Mouse (Mus musculus): Measurements from ENCODE around the gene 6430571L13Rik.

6430571L13Rik gene

GRCm38 (mm10) chr9:107340267-107340859 lies at the start of gene 6430571L13Rik:
Gene 6430571L13Rik (plus strand): TSS chr9:107340602.
- DNase-seq (ENCODE audit: low spot score in 2 of 2): peak; percentile 65 to 87

- peak; percentile 85 to 88 for DNase-seq (ENCODE audit: low spot score in 2 of 2)
These were observed 49.5 kb upstream of the 6430571L13Rik start for GRCm38 (mm10) chr9:107290897-107291296.

GRCm38 (mm10) chr9:107294249-107294648 lies 46.2 kb upstream of the 6430571L13Rik start:
- peak; percentile 77 to 91 for DNase-seq (ENCODE audit: low spot score in 2 of 2)

- DNase-seq (ENCODE audit: low spot score in 2 of 2): no peak
These were observed 44.8 kb upstream of the 6430571L13Rik start for GRCm38 (mm10) chr9:107295616-107296015.

- no peak for DNase-seq (ENCODE audit: low spot score in 2 of 2)
These were observed 44.6 kb upstream of the 6430571L13Rik start, which contains the start of gene Cish for GRCm38 (mm10) chr9:107296016-107296040. Gene Cish (plus strand): TSS chr9:107296026.

- no peak for DNase-seq (ENCODE audit: low spot score in 2 of 2)
These were observed 44.4 kb upstream of the 6430571L13Rik start for GRCm38 (mm10) chr9:107296041-107296440.

GRCm38 (mm10) chr9:107296501-107296965 lies 43.9 kb upstream of the 6430571L13Rik start:
- peak; percentile 90 to 96 for DNase-seq (ENCODE audit: low spot score in 2 of 2)

GRCm38 (mm10) chr9:107297059-107297458 lies 43.3 kb upstream of the 6430571L13Rik start:
- peak in 1 of 2 experiments; percentile 33 for DNase-seq (ENCODE audit: low spot score in 2 of 2)

GRCm38 (mm10) chr9:107297658-107298057 lies 42.7 kb upstream of the 6430571L13Rik start:
- no peak for DNase-seq (ENCODE audit: low spot score in 2 of 2)

- no peak for DNase-seq (ENCODE audit: low spot score in 2 of 2)
These were observed 42.2 kb upstream of the 6430571L13Rik start for GRCm38 (mm10) chr9:107298059-107298780.

- DNase-seq (ENCODE audit: low spot score in 2 of 2): no peak
These were observed 41.5 kb upstream of the 6430571L13Rik start for GRCm38 (mm10) chr9:107298876-107299275.

- DNase-seq (ENCODE audit: low spot score in 2 of 2): no peak
These were observed 40.6 kb upstream of the 6430571L13Rik start for GRCm38 (mm10) chr9:107299783-107300182.

GRCm38 (mm10) chr9:107300224-107300973 lies 40.0 kb upstream of the 6430571L13Rik start:
- DNase-seq (ENCODE audit: low spot score in 2 of 2): no peak

GRCm38 (mm10) chr9:107301554-107302331 lies 38.7 kb upstream of the 6430571L13Rik start:
- DNase-seq (ENCODE audit: low spot score in 2 of 2): no peak

GRCm38 (mm10) chr9:107302592-107302991 lies 37.8 kb upstream of the 6430571L13Rik start:
- no peak for DNase-seq (ENCODE audit: low spot score in 2 of 2)

GRCm38 (mm10) chr9:107303121-107303820 lies 37.1 kb upstream of the 6430571L13Rik start:
- no peak for DNase-seq (ENCODE audit: low spot score in 2 of 2)

- DNase-seq (ENCODE audit: low spot score in 2 of 2): no peak
These were observed 36.5 kb upstream of the 6430571L13Rik start for GRCm38 (mm10) chr9:107303900-107304299.

- no peak for DNase-seq (ENCODE audit: low spot score in 2 of 2)
These were observed 36.0 kb upstream of the 6430571L13Rik start for GRCm38 (mm10) chr9:107304383-107304782.

- DNase-seq (ENCODE audit: low spot score in 2 of 2): no peak
These were observed 35.4 kb upstream of the 6430571L13Rik start for GRCm38 (mm10) chr9:107305012-107305411.

GRCm38 (mm10) chr9:107305601-107306542 lies 34.5 kb upstream of the 6430571L13Rik start:
- DNase-seq (ENCODE audit: low spot score in 2 of 2): no peak

Measured in spleen, postnatal 10 days (tissue).